15 mouse cellular contexts compared by ENCODE assay signal in genomic region chr6:37072401-37073016, GRCm38 (mm10).
A peak's percentile ranks its signal among the peaks of the same experiment; 100 is the strongest.
DNase-seq lines count a peak whose midpoint lies in the region; TF ChIP-seq lines count a peak whose summit lies in the region.
"Had no signal": no experiment of that assay in that cellular context is flagged by ENCODE, and none has a peak within 500 bp of the region (broad histone marks: within the 10 kb centered on the region; RNA-seq: fewer than 3 reads in every experiment).

No protein-coding gene starts in this region.

- no peak for TF ChIP-seq POLR2A in kidney, adult 2 months (IDR thresholded peaks at IDR 0.05; ENCODE audit: low read depth, low read length)

- H3K27ac ChIP-seq in kidney, adult 2 months (ENCODE audit: insufficient read depth, low read depth, low read length): no peak overlapping the region
- H3K27ac ChIP-seq: embryonic facial prominence, embryonic 15.5 days; hindbrain, embryonic 12.5 days; limb, embryonic 13.5 days; macrophage had no signal

- WGBS in kidney, adult 2 months: 64% methylated on average over 9 of the region's 9 CpGs

- H3K27me3 ChIP-seq in kidney, adult 2 months (replicated peaks; ENCODE audit: control insufficient read depth, insufficient read depth, low read length): no peaks in the 10 kb centered on the region
- H3K27me3 ChIP-seq: embryonic facial prominence, embryonic 15.5 days; hindbrain, embryonic 12.5 days; limb, embryonic 13.5 days had no signal

- peak; percentile 26 for DNase-seq in cerebellum, adult 9-10 months
- DNase-seq in cerebellum, adult 11-12 months: no peak
- DNase-seq in kidney, adult 2 months: peak; percentile 40
- DNase-seq in kidney, adult 11 months: no peak
- peak; percentile 68 for DNase-seq in brain, adult 2 months (ENCODE audit: low read depth, low spot score)
- DNase-seq in gastrocnemius, postnatal 25 days: peak; percentile 34
- no peak for DNase-seq in right cerebral cortex, postnatal 36 days (ENCODE audit: low spot score in 2 of 2)
- DNase-seq in adrenal gland, postnatal 10 days: no peak
- DNase-seq: adrenal gland, postnatal 14 days; midbrain, embryonic 14.5 days; thymus, adult 18-20 months had no signal

- H3K4me1 ChIP-seq in kidney, adult 2 months (ENCODE audit: control insufficient read depth, insufficient read depth, low read length): peaks cover 10% of the 10 kb centered on the region
- H3K4me1 ChIP-seq: embryonic facial prominence, embryonic 15.5 days; hindbrain, embryonic 12.5 days had no signal

- no peak for TF ChIP-seq CTCF in kidney, adult 2 months (conservative IDR thresholded peaks at IDR 0.05; ENCODE audit: insufficient read depth, insufficient read length, low read depth, low read length)

- no peak overlapping the region for H3K4me3 ChIP-seq in kidney, adult 2 months (ENCODE audit: insufficient read depth, low read depth, low read length)
- H3K4me3 ChIP-seq: embryonic facial prominence, embryonic 15.5 days; hindbrain, embryonic 12.5 days; limb, embryonic 13.5 days had no signal

- no peaks in the 10 kb centered on the region for H3K36me3 ChIP-seq in kidney, adult 2 months (ENCODE audit: control insufficient read depth, insufficient read depth, low read length)
- H3K36me3 ChIP-seq: embryonic facial prominence, embryonic 15.5 days; hindbrain, embryonic 12.5 days; limb, embryonic 13.5 days had no signal

Comparison
In these comparisons a context has a peak if more than half of its experiments do, and no peak if none do; other contexts are left out.
1. DNase-seq: peak in cerebellum, adult 9-10 months (single experiment), kidney, adult 2 months (single experiment), brain, adult 2 months (single experiment) and gastrocnemius, postnatal 25 days (single experiment); none in cerebellum, adult 11-12 months (single experiment), kidney, adult 11 months (single experiment), right cerebral cortex, postnatal 36 days (0 of 2) and adrenal gland, postnatal 10 days (single experiment).